Mouse (Mus musculus) spleen, postnatal 36 days (tissue): ENCODE measurements around the gene Lpgat1.
A peak's percentile ranks its signal among the peaks of the same experiment; 100 is the strongest.

Source experiments
- DNase-seq, 2 experiments: peaks; one replicate each; pipeline ENCODE4 v3.0.0; 2022; ENCODE audit warnings: low spot score in 2 of 2, mixed read lengths in 1 of 2

Lpgat1 gene

DNA sequence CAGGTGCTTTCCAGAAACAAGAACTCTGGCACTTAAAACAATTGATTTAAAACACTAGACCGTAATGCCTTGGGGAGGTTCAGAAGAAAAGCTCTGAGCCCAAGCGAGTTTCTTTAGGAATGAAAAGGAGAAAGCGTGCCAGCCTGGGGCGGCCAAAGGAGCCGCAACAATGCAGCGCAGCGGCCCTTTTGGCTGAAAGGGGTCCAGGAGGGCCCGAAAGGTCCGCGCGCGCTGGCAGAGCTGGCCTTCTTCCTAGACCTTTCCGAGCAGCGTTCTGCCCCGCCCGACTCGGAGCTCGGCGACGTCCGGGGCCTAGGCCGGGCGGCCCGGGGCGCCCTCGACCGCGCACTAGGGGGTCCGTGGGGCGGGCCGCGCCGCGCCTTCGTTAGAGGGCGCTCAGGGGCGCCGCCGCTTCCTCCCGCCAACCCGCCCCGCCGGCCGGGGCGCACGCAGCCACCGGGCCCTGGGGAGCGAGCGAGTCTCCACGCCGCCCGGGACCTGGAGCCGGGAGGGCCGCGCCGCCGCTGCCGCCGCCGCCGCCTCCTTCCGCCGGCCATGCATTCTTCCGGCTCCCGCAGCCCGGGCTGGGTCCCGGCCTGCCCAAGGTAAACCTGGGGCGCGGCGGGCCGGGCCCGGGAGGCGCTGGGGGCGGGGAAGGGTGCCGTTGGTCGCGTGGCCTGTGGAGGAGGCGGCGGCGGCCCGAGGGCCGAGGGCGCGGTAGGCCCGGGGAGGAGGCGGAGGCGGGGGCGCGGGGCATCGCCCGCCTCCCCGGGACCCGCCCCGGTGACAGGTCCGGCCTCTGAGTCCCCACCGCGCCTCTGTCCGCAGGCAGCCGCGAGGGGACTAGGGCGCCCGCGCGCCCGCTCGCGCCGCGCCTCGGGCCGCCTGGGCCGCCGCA lies at the start of gene Lpgat1:
Gene Lpgat1, plus strand, starts transcription at position 234 of the 898 bp plus-strand sequence.
- peak; percentile 83 to 87 for DNase-seq

DNA sequence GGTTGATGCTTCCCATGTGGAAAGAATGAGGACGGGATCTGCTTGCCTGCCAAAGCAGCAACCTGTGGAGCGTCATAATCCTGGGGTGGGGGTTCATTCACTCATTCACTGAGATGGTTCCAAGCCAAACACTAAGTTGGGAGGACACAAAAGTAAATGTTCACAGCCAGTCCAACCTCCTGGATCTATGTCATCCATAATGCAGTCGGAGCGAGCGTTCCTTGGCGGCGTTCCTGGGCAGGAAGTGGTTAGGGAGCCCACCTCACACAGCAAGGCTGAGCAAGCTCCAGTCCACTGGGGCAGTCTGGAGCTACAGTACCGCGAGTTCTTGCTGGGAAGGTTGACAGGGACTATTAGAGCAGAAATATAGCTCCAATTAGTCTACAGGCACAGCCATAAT lies 49.6 kb upstream of the Lpgat1 start:
- DNase-seq, result no peak

DNA sequence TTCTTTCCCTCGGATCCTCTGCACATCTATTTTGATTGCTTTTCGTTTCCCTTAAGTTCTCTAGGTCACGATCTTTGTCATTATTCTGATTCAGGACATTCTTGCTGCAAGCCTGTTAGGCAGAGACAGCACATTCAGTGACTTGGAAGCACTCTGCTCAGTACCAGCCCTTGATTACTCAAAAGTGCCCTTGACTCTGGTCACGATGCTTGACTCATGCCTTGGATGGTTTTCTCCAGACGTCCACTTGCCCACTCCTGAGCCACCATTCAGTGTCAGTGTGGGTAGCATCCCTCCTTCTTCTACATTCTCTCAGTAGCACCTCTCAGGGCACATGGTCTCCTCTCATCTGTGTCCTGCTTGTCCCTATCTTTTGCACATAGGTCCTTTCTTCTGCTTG lies 43.6 kb upstream of the Lpgat1 start:
- DNase-seq, result no peak

DNA sequence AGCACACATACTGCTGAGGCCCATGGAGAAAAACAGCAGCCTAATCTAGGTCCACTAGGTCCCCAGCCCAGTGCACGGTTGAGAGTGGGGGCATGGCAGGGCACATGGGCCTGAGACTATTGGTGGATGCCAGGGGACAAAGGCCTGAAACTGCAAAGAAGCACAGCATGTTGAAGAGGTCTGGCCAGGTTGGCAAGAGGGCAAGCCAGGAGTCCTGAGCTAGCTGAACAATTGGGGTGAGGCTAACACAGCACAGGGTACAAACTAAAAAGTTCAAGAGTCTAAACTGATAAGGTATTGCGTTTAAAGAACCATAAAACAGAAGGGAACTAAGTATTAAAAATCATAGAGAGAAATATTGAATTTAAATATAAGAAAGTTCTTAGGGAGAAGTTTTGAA lies 36.0 kb upstream of the Lpgat1 start:
- no peak for DNase-seq

DNA sequence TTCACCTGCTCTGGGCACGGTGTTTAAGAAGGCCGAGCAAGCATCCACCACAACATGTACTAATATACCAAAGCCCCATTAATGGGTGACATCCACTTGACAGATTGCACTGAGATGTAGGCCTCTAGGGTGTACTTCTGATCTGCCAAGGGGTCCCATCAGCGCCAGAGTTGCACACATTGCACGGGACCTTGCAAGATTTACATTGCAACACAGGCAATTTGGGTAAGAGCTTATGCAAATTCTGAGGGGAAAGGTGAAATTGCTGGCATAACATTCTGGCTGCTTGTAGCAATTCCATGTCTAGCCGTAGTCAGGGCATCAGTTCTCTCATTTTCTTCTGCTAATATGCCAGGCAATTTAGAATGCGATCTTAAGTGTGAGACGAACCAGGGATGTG lies 30.1 kb upstream of the Lpgat1 start:
- no peak for DNase-seq

DNA sequence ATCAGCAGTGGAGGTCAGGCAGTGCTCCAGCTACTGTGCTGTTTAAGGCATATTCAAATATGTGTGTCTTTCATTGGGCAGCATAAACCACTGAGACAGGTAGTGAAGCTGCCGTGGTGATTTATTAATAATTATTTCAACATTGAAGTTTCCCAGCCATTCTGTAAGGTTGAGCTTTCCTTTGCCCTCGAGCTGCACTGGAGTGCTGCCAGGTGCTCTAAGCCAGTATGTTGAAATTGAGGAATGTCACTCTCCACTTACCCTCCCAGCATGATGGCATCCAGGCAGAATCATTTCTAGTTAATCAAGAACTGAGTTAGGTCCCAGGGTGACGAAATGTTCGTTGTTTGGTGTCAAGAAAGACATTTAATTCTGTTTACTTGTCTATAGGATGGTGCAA lies 24.4 kb upstream of the Lpgat1 start:
- DNase-seq, result no peak

DNA sequence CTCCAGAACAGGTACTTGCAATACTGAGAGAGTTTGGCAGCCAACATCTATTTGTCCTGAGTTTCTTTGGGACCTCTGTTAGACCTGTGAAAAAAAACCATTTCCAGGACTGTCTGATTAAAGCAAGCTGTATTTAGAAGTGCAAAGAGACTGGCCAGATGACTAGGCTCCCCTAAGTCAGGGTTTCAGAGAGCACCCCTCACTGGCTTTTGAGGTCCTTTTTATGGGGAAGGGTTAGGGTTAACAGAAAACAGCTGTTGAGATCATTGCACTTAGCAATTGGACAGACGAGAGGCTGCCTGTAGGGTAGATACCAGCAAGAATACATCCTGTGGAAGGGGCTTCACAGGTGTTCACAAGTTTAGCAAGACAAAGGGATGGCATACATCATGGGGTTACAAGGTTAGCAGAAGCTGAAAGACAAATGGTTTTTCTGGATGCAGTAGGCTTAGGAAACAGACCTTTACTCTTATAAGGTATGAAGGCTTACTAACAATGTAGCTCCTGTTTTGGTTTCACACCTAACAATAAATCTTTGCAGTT lies 19.3 kb upstream of the Lpgat1 start:
- no peak for DNase-seq

DNA sequence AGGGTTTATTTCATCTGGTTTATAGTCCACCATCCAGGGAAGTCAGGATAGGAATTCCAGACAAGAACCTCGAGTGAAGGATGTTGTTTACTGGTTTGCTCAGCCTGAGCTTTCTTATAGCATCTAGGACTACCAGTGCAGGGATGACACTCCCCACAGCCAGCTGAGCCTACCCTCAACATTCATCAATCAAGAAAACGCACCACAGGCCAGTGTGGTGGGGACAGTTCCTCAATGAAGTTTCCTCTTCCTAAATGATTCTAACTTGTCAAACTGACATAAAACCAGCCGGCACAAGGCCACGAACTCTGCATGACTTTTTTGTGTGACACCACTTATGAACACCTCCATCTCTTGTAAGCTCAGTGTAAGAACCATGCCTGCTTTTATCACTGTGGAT lies 13.1 kb upstream of the Lpgat1 start:
- no peak for DNase-seq

DNA sequence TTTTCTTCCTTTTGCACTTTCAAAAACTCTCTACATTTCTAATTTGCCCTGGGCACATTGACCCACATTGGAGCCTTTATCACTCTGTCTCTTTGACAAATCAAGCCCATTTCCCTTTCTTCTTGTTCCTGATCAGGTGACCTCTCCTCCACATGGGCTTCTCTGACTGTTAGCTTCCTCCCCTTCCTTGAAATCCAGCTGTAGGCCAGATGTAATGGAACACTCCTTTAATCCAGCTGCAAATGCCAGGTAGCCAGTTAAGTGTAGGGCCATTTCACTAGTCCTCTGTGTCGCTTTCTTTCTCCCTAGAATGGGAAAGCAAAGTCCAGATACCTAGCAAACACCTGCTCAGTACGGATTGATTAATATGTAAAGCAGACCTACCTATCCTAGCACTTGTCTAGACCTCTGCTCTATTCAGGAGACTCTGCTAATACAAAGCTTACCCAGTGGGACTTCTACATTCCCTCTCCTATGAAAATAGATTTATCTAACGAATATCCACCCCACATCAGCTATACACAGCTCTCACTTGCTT lies 11.0 kb upstream of the Lpgat1 start:
- DNase-seq, result no peak

DNA sequence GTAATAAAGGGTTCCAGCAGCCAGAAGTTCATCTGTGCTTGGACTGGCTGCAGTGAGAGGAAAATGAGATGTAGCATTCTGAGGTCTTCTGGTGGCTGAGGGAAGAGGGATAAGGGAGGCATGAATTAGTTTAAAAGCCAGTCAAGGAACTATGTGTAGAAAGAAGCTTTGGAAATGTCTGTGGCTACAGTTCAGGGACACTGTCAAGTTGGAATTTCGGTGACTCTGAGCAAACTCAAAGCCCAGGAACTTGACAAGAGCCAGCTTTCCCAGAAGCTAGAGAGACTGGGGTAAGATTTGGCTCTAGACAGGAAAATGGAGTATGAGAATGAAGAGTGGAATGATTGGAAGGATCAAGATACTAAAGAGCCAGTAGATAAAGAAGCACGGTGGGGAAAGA lies 7.8 kb upstream of the Lpgat1 start:
- no peak for DNase-seq

DNA sequence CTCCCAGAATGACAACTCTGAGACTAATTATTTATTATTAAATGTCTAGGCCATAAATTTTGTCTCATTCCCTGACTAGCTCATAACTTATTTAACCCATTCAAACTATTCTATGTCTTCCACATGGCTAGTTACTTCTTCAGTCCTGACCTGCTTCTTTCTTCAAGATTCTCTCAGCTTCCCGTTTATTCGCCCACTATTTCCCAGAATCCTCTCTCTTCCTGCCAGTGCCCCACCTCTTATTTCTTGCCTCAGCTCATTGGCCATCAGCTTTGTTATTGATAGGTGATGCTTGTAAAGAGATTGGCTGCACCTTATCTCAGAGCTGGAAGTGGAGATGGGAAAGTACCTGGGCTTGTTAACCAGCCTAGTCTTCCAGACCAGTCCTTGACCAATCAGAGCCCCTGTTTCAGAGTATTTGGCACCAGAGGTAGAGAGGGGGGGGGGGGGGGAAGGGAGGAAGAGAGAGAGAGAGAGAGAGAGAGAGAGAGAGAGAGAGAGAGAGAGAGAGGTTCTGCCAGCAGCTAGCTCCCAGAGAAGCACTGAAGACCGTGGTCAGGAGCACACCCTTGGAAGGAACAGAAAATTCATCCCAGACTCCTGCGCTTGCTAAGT lies 5.3 kb upstream of the Lpgat1 start:
- DNase-seq, result no peak

DNA sequence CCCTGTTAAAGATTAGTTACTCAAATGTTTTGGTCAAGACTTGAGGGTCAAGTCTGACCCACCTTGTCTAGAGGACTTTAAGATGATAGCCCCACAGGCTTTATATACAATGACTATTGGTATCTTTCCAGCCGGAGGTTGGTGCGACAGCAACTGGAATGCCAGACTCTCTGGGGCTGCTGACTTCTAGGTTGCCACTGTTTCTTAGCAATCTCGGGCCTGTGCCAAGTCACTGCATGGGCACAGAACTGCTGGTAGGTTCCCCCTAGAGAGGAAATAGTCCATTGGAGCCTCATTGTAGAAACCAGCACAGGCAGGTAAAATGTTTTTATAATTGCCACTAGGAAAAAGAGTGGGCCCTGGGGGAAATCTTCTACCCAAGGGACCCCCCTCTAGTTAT lies 3.8 kb upstream of the Lpgat1 start:
- no peak for DNase-seq

DNA sequence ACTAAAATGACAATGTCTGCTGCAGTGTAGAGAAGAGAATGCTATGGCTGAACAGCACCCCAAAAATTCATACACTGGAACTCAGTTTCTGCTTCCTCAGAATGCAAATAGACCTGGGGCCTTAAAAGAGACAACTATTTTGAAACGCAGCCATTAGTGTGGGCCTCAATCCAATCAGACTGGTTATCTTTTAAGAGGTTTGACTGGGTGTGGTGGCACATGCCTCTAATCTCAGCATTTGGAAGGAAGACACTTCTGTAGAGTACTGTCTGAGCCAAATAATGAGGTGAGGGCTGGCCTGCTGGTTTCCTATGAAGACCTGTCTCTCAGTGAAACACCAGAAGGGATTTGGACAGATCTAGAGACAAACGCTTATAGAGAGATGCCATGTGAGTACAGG lies 2.5 kb upstream of the Lpgat1 start:
- DNase-seq, result peak; percentile 6 to 14

DNA sequence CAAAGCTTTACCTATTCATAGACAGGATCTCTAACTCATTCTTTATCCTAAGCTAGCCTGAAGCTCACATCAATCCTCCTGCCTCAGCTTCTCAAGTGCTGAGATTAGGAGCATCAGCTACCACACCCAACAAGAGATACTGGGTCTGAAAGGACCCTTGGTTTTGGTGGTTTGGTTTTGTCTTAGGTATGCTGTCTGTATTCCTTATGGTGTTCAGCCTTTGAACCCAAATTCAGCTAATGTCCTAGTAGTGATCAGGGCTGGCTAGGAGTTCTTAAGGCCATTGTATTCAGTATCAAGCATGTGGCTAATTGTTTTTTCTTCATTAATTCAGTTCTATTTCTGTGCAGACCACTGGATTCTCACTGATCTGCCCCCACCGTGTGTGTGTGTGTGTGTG lies 493 bp upstream of the Lpgat1 start:
- no peak for DNase-seq

DNA sequence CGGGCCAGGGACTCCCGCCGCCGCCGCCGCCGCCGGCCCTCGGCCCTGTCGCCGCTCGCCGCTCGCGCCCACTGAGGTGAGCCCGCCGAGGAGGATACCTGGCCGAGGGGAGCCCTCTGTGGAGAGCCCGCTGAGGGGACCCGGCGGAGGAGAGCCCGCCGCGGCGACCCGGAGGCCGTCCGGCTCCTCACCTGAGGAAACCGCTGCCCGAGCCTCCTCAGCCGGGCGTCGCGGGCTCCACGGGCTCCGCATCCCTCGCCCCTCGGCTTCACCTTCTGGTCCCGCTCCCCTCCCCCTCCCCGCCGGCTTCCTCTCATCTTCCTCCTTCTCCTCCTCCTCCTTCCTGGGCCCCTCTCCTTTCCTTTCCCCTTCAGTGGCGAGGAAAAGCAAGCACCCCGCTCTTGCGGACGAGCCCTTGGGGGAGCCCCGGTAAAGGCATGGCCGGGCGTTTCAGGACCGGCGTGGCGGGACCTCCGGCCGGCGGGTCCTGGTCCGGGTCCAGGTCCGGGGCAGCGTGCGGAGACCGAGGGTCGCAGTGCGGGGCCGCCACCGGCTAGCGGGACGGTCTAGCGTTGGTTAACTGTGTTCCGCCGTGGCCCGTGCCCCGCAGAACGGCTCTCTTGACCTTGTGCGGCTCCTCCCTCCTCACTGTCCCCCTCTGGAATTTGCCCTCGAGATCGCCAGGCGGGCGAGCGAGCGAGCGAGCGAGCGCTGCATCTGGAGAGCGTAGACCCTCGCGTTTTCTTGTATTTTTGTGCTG lies 1.1 kb downstream of the Lpgat1 start:
- peak; percentile 23 to 28 for DNase-seq

DNA sequence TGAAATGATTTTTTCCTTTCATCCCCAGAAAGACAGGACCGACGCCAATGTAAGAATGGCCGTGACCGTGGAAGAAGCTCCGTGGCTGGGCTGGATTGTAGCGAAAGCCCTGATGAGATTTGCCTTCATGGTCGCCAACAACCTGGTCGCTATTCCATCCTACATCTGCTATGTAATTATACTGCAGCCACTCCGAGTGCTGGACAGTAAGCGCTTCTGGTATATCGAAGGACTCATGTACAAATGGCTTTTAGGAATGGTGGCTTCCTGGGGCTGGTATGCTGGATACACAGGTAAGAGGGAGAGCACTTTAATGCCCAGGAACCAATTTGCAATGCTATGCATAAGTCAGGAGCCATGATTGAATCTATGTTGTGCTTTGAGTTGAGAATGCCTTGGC lies 1.7 kb downstream of the Lpgat1 start:
- DNase-seq, result no peak

DNA sequence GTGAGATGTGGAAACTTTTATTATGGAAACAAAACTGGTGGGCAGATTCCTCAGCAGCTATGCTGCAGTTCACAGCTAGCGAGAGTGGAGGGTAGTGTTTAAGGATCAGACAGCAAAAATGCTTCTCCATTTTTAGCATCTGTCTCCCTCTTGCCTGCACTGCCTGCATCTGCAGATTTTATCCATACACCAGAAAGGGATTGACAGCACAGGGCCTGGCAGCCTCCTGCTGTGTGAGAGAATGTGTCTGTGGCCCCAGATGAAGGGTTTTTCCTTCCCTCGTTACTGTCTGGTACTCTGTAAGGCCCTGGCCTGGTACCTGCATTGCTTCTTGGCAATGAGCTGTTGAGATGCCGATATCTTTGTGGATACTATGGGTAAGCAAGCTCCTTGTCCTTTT lies 2.8 kb downstream of the Lpgat1 start:
- no peak for DNase-seq

DNA sequence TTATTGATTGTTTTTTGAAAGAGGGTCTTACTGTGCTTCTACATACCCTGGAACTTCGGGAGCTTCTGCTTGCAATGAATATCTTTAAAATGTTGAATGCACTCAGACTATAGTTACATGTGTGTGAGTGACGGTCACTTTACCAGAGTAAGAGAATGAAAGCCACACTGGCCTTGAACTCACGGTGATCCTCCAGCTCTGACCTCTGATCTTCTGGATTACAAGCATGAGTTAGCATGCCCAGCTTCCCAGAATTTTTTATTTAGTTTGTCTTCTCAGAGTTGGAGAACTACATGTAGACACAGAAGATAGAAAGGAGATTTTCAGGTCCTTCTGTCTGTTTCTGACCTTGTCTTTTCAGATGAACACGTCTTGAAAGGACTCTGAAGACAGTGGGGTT lies 5.1 kb downstream of the Lpgat1 start:
- no peak for DNase-seq

DNA sequence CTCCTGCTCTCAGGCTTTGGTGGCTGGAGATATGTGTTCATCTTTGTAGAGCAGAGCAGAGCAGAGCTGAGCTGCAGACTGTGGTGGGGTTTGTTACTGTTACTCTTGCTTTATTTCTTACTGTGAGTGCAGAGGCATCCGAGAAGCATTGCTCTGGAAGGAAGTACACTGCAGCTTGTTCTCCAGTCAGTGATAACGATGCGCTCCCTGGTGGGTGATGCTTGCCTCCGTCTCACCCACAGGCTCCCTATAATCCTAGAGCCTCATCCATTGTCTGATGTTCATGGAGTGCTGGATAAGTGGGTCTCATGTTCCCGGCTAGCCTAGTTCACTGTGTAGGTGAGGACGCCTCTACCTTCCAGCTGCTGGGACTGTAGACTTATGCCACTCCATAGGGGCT lies 6.0 kb downstream of the Lpgat1 start:
- no peak for DNase-seq

DNA sequence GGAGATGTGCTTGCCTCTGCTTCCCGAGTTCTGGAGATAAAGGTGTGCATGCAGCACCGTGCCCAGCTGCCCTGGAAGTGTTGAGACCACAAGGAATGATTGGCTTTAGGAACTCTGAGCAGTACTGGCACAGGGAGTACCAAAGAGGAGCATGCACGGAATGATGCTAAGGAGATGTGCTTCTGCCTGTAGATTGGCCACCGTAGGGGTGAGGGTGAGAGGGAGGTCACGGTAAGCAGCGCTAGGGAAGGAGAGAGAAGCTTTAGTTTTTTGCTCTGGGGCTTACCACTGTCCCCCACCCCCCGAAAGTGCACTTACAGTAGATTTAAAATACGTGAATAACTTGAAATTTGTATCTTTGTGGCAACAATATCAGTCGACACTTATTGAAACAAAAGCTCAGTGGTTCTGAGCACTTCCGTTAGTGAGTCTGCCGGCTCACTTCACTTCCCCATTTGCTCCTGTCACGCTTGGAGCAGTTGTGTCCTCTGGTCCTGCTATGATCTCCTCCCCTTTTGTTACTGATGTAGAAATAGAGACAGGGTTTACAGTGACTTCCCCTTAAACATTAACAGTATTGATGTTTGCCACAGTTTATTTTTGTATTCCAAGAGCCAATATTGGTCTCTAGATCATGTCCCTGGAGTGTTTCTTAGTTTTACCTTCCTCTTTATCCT lies 6.9 kb downstream of the Lpgat1 start:
- DNase-seq, result peak; percentile 77 to 80

DNA sequence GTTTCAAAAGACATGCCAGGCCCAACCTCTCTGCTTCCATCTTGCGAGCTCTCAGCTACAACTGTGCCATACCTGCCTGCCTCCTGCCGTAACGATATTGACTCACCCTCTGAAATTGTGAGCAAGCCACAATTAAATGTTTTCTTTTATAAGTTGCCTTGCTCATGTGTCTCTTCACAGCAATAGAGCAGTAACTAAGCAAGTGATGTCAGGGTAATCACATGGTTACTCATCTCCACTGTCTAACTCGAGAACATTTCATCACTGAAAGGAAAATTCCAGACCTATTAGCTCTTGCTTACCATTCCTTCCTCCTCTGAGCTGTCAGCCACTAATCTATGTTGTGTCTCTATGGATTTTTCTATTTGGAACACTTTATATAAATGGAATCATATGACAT lies 15.0 kb downstream of the Lpgat1 start:
- DNase-seq, result no peak

DNA sequence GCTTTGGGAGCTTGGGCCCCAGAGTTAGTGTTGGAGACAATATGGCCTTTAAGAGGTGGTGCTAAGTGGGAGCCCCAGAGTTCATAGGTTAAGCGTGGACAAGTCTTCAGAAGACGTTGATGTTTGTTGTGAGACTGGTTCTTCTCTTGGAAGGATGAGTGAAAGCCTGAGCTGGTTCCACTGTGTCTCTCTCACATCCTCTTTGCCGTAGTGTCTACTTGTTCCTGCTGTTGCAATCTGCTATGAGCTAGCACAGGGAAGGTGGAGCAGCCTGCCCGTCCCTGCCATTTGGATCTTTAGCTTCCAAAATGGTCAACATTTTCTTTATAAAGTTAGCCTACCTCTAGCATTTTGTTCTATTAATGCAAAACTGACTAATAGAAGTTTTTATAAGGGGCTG lies 16.2 kb downstream of the Lpgat1 start:
- DNase-seq, result no peak
